Mouse (Mus musculus): ENCODE data around the gene Uts2b.

- TF ChIP-seq CTCF (conservative IDR thresholded peaks at IDR 0.05; ENCODE audit: insufficient read depth, insufficient read length, low read depth, low read length) (no peak), POLR2A (IDR thresholded peaks at IDR 0.05; ENCODE audit: low read depth, low read length) (no peak)
Measured at GRCm38 (mm10) chr16:27399719-27400253, 29.7 kb upstream of the Uts2b start.
